Mouse (Mus musculus): Measurements from ENCODE around the gene Ces1h. TPM values are rescaled to one million over a fixed set of nuclear protein-coding genes. Genes with fewer than 3 reads are reported as not detected.

Gene Ces1h
- polyA plus RNA-seq, 1 experiment from 2014 or later, result not detected

Other genes starting within 250 kb of the Ces1h start
- gene Ces1c, start 248.4 kb downstream of the Ces1h start, polyA plus RNA-seq (2014; fragmentation: Nextera tagmentation; extraction: Ambion mirVana), result not detected in 2 replicates
- gene Ces1d, start 181.9 kb downstream of the Ces1h start, polyA plus RNA-seq (2014; fragmentation: Nextera tagmentation; extraction: Ambion mirVana), result 0.09 and 0.39 TPM in 2 replicates
- 0.12 and 0.30 TPM in 2 replicates for gene Ces1e, start 150.1 kb downstream of the Ces1h start, polyA plus RNA-seq (2014; fragmentation: Nextera tagmentation; extraction: Ambion mirVana)
- not detected in 2 replicates for gene Ces1f, start 100.0 kb downstream of the Ces1h start, polyA plus RNA-seq (2014; fragmentation: Nextera tagmentation; extraction: Ambion mirVana)
- not detected in 2 replicates for gene Ces1g, start 42.4 kb downstream of the Ces1h start, polyA plus RNA-seq (2014; fragmentation: Nextera tagmentation; extraction: Ambion mirVana)
- gene Ces5a, start 156.1 kb upstream of the Ces1h start, polyA plus RNA-seq (2014; fragmentation: Nextera tagmentation; extraction: Ambion mirVana), result 0.31 and 0.43 TPM in 2 replicates

Measured in heart, embryonic 14.5 days (tissue).